Mouse (Mus musculus) forebrain, embryonic 12.5 days (tissue): ENCODE data around the gene Uvrag. TPM values are rescaled to one million over a fixed set of nuclear protein-coding genes. Genes with fewer than 3 reads are reported as not detected.
"Not testable (repeated sequence)": the region's sequence is repeated elsewhere in the genome, so short reads cannot be mapped to it uniquely, and the experiment has no call there.

ENCODE experiments used
- ATAC-seq: fragments of 200-750 bp; cut with Nextera tagmentation; 2 replicates; pipeline ENCODE4 v1.8.0; 2017; ENCODE audit warnings: moderate TSS enrichment; ENCODE audit not compliant: low FRiP score
- H3K27ac ChIP-seq: fragments of 300-500 bp; sonication (generic); 2 replicates; pipeline ENCODE4 v1.5.1; 2016; ENCODE audit warnings: mild to moderate bottlenecking
- H3K27me3 ChIP-seq: fragments of 300-500 bp; sonication (generic); 2 replicates; pipeline ENCODE4 v1.6.1; 2016; ENCODE audit warnings: mild to moderate bottlenecking
- H3K36me3 ChIP-seq: fragments of 300-500 bp; sonication (generic); replicated peaks from 2 replicates; pipeline ENCODE4 v1.6.1; 2016; ENCODE audit warnings: mild to moderate bottlenecking
- H3K4me1 ChIP-seq: fragments of 300-500 bp; sonication (generic); 2 replicates; pipeline ENCODE4 v1.6.1; 2016
- H3K4me2 ChIP-seq: fragments of 300-500 bp; sonication (generic); 2 replicates; pipeline ENCODE4 v1.6.1; 2016; ENCODE audit warnings: mild to moderate bottlenecking, moderate library complexity
- H3K4me3 ChIP-seq: fragments of 300-500 bp; sonication (generic); replicated peaks from 2 replicates; pipeline ENCODE4 v1.5.1; 2016; ENCODE audit warnings: mild to moderate bottlenecking
- H3K9ac ChIP-seq: fragments of 300-500 bp; sonication (generic); 2 replicates; pipeline ENCODE4 v1.6.1; 2016; ENCODE audit warnings: mild to moderate bottlenecking
- H3K9me3 ChIP-seq: fragments of 300-500 bp; sonication (generic); 2 replicates; pipeline ENCODE4 v1.6.1; 2016
- WGBS: fragments of 180-500 bp; shearing (Covaris S2); methylation state at CpG from one replicate; pipeline ENCODE4 v1.1.7; 2016; 5-methylcytosine and 5-hydroxymethylcytosine counted together
- polyA plus RNA-seq: library from polyadenylated mRNA; unstranded; fragments of >200 nt; fragmentation: Nextera tagmentation; extraction: Ambion mirVana; gene quantifications from 2 replicates; pipeline ENCODE4 v1.2.1, GENCODE M21; 2016

Gene Uvrag
- polyA plus RNA-seq, 1 experiment from 2014 or later = 16.1 TPM

- Histone ChIP-seq H3K9ac (no peak overlapping the region), H3K9me3 (no peaks in the 10 kb centered on the region)
- 82% methylated on average over 9 of the region's 9 CpGs for WGBS
Measured at GRCm38 (mm10) chr7:99086646-99087443, 54.1 kb downstream of the Uvrag start.

DNA sequence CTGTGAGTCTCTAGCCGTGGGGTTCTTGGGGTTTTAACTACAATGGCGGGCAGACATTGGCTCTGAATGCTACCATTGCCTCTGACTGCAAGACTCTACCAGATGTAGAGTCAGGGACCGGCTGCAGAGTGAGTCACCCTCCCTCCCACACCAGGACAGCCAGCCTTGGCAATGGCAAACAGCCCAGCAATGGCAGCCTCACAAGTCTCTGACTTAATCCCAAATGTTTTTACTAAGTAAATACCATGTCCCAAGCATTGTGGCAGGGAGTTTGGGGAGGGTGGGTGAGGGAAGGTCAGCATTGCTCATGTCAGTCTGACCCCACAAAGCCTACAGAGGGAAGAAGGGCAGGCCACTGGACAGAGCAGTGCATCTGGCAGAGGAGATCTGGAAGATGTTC is 55.7 kb downstream of the Uvrag start:
- Histone ChIP-seq H3K4me3 (no peak overlapping the region), H3K9ac (no peak overlapping the region), H3K36me3 (0 out of 2 replicates have a peak, but pooled peaks cover 3% of the 10 kb centered on the region), H3K27me3 (no peaks in the 10 kb centered on the region), H3K4me1 (peaks cover 3% of the 10 kb centered on the region; the same call in 1 of the 2 replicates), H3K4me2 (no peak overlapping the region), H3K27ac (no peak overlapping the region), H3K9me3 (no peaks in the 10 kb centered on the region)
- WGBS = 87% methylated on average over 3 of the region's 3 CpGs
- no peak for ATAC-seq

More at GRCm38 (mm10) chr7:99086646-99087443, 54.1 kb downstream of the Uvrag start:
- Histone ChIP-seq H3K36me3 (0 out of 2 replicates have a peak, but pooled peaks cover 3% of the 10 kb centered on the region), H3K4me3 (no peak overlapping the region), H3K4me2 (no peak overlapping the region), H3K4me1 (peaks cover 3% of the 10 kb centered on the region; the same call in 1 of the 2 replicates), H3K27me3 (no peaks in the 10 kb centered on the region), H3K27ac (no peak overlapping the region)
- ATAC-seq = no peak

DNA sequence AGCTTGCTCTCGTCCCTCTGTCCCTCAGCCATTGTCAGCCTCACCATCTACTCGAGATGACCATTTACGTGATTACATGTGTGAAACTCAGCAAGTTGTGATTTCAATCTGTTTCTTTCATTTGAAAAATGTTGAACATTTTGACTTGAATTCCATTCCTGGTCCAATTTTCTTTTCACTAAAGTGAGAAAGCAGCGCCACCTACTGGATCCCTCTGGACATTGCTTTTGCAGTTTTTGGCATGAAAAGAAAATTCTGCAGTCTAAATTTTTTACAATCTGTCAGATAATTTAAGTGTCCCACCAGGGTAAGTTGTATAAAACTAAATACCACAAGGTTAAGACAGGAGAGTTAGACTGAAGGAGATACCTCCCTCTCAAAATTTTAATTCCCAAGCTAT is 61.4 kb downstream of the Uvrag start:
- Histone ChIP-seq H3K27ac (no peak overlapping the region), H3K4me2 (no peak overlapping the region), H3K4me1 (peaks cover 4% of the 10 kb centered on the region; the same call in 1 of the 2 replicates), H3K36me3 (no peaks in the 10 kb centered on the region), H3K4me3 (no peak overlapping the region), H3K9ac (no peak overlapping the region), H3K9me3 (no peaks in the 10 kb centered on the region), H3K27me3 (no peaks in the 10 kb centered on the region)
- WGBS = 46% methylated on average over 4 of the region's 4 CpGs
- ATAC-seq = no peak

DNA sequence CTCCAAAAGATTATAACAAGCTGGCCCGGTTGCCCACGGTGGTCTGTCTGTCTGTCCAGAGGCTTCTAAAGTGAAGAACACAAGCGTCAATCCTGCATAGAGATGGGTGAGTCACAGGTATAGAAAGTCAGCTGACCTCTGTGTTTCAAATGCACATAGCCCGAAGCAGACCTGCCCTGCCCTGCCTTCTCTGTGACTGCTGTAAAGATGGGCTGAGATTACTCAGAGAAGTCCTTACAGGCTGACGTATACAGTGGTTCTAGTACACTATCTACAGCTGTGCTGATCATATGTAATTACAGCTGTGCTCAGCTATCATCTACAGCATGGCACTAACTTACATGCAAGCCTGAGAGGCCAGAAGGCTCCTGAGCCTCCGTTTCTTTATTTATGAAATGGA is 62.1 kb downstream of the Uvrag start:
- H3K9ac ChIP-seq = no peak overlapping the region
- no peaks in the 10 kb centered on the region for H3K9me3 ChIP-seq
- H3K36me3 ChIP-seq = no peaks in the 10 kb centered on the region
- ATAC-seq = no peak
- H3K4me1 ChIP-seq = peaks cover 4% of the 10 kb centered on the region; the same call in 1 of the 2 replicates
- H3K27ac ChIP-seq = no peak overlapping the region
- 93% methylated on average over 6 of the region's 6 CpGs for WGBS
- no peak overlapping the region for H3K4me2 ChIP-seq
- H3K27me3 ChIP-seq = no peaks in the 10 kb centered on the region
- H3K4me3 ChIP-seq = no peak overlapping the region

GRCm38 (mm10) chr7:99077234-99077633 is 63.7 kb downstream of the Uvrag start:
- ATAC-seq = no peak
- no peak overlapping the region for H3K9ac ChIP-seq
- WGBS = 48% methylated on average over 8 of the region's 8 CpGs

DNA sequence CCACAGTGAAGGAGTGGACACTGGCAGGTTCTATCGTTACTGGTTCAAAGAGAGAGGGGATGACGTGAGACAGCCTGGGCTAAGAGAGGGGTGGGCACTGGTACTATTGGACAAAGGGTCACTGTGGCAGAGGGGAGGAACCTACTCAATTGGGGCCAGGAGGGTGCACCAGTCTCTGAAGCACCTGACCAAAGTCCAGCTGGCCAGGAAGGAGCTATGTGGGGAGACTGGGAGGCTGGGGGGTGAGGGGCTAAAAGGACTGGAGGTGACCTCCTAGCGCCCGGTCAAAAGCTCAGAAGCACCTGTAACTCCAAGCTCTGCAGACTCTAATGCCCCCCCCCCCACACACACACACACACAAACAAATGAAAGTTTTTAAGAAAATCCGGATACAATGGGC is 65.8 kb downstream of the Uvrag start:
- no peak overlapping the region for H3K4me3 ChIP-seq
- H3K9ac ChIP-seq = no peak overlapping the region
- no peaks in the 10 kb centered on the region for H3K27me3 ChIP-seq
- H3K4me2 ChIP-seq = no peak overlapping the region
- WGBS = 68% methylated on average over 5 of the region's 5 CpGs
- no peaks in the 10 kb centered on the region for H3K36me3 ChIP-seq
- H3K27ac ChIP-seq = no peak overlapping the region
- H3K4me1 ChIP-seq = peaks cover 4% of the 10 kb centered on the region; the same call in 1 of the 2 replicates
- ATAC-seq = no peak
- no peaks in the 10 kb centered on the region for H3K9me3 ChIP-seq

More at GRCm38 (mm10) chr7:99077234-99077633, 63.7 kb downstream of the Uvrag start:
- Histone ChIP-seq H3K27me3 (no peaks in the 10 kb centered on the region), H3K36me3 (no peaks in the 10 kb centered on the region), H3K4me3 (no peak overlapping the region), H3K9me3 (no peaks in the 10 kb centered on the region), H3K27ac (no peak overlapping the region), H3K4me1 (peaks cover 4% of the 10 kb centered on the region; the same call in 1 of the 2 replicates), H3K4me2 (no peak overlapping the region)

DNA sequence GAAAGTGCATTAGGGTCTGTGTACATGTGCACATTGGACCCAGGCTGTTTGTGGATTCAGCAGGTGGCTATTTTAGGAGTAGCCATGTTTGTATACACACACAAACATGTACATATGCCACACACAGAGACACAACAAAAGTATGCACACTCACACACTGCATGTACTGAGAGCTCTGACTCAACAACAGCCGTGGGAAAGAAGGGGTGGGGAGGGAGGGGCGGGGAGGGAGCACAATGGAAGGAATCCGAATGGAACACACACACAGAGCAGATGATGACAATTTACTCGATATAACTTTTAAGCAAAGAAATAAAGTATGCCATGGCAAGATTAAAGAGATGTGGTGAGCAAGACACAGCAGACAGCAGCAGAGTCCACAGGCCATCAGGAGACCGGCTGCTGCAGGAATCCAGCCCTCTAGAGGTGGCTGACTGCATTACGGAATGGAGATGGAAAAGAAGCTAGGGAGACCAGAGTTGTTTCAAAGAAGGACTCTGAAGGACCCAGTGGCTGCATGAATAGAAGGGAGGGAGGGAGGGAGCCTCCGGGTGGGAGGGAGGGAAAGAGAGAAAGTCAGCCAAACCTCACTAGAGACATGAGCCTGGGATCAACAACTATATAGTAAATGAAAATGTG is 67.1 kb downstream of the Uvrag start:
- 17% methylated on average over 7 of the region's 7 CpGs for WGBS
- peak; percentile 58; the same call in 1 of the 2 replicates for ATAC-seq
- Histone ChIP-seq H3K4me1 (peaks cover 4% of the 10 kb centered on the region; the same call in 1 of the 2 replicates), H3K4me3 (no peak overlapping the region), H3K9ac (no peak overlapping the region), H3K9me3 (no peaks in the 10 kb centered on the region), H3K27me3 (no peaks in the 10 kb centered on the region), H3K27ac (no peak overlapping the region), H3K36me3 (no peaks in the 10 kb centered on the region), H3K4me2 (no peak overlapping the region)

- 0 out of 2 replicates have a peak, but pooled peaks cover 3% of the 10 kb centered on the region for H3K27me3 ChIP-seq
- 88% methylated on average over 7 of the region's 7 CpGs for WGBS
- no peak overlapping the region for H3K4me3 ChIP-seq
- no peaks in the 10 kb centered on the region for H3K36me3 ChIP-seq
- no peak for ATAC-seq
- no peak overlapping the region for H3K4me2 ChIP-seq
- no peak overlapping the region for H3K9ac ChIP-seq
- peaks cover 10% of the 10 kb centered on the region; the same call in 1 of the 2 replicates for H3K4me1 ChIP-seq
- no peak overlapping the region for H3K27ac ChIP-seq
- H3K9me3 ChIP-seq = no peaks in the 10 kb centered on the region
Measured at GRCm38 (mm10) chr7:99067710-99068109, 73.2 kb downstream of the Uvrag start.

GRCm38 (mm10) chr7:99065920-99066319 is 75.0 kb downstream of the Uvrag start:
- no peaks in the 10 kb centered on the region for H3K36me3 ChIP-seq
- H3K9me3 ChIP-seq = no peaks in the 10 kb centered on the region
- no peak overlapping the region for H3K27ac ChIP-seq
- no peak overlapping the region for H3K4me3 ChIP-seq
- H3K4me1 ChIP-seq = peaks cover 10% of the 10 kb centered on the region; the same call in 1 of the 2 replicates
- 0 out of 2 replicates have a peak, but pooled peaks cover 3% of the 10 kb centered on the region for H3K27me3 ChIP-seq
- no peak overlapping the region for H3K9ac ChIP-seq
- 13% methylated on average over 2 of the region's 2 CpGs for WGBS
- no peak for ATAC-seq
- H3K4me2 ChIP-seq = no peak overlapping the region

GRCm38 (mm10) chr7:99065391-99065831 is 75.5 kb downstream of the Uvrag start:
- Histone ChIP-seq H3K36me3 (no peaks in the 10 kb centered on the region), H3K4me1 (peaks cover 10% of the 10 kb centered on the region; the same call in 1 of the 2 replicates), H3K27ac (no peak overlapping the region), H3K4me2 (no peak overlapping the region), H3K4me3 (no peak overlapping the region), H3K9ac (no peak overlapping the region), H3K27me3 (0 out of 2 replicates have a peak, but pooled peaks cover 3% of the 10 kb centered on the region), H3K9me3 (no peaks in the 10 kb centered on the region)
- no peak for ATAC-seq
- WGBS = 11% methylated on average over 11 of the region's 11 CpGs

GRCm38 (mm10) chr7:99064795-99065194 is 76.1 kb downstream of the Uvrag start:
- Histone ChIP-seq H3K36me3 (no peaks in the 10 kb centered on the region), H3K9ac (no peak overlapping the region), H3K4me3 (no peak overlapping the region), H3K27me3 (0 out of 2 replicates have a peak, but pooled peaks cover 3% of the 10 kb centered on the region), H3K4me2 (no peak overlapping the region), H3K4me1 (peaks cover 10% of the 10 kb centered on the region; the same call in 1 of the 2 replicates), H3K9me3 (no peaks in the 10 kb centered on the region), H3K27ac (no peak overlapping the region)
- no peak for ATAC-seq
- WGBS = 82% methylated on average over 3 of the region's 3 CpGs

- not testable (repeated sequence) for H3K4me2 ChIP-seq, ATAC-seq, H3K27ac ChIP-seq, H3K27me3 ChIP-seq, H3K4me1 ChIP-seq, H3K9ac ChIP-seq, H3K9me3 ChIP-seq, H3K36me3 ChIP-seq, H3K4me3 ChIP-seq
- 87% methylated on average over 3 of the region's 3 CpGs for WGBS
Measured at GRCm38 (mm10) chr7:99062263-99062662, 78.7 kb downstream of the Uvrag start.
